Mouse (Mus musculus) ES-E14 (cell line): Measurements from ENCODE around the gene Pole2.

Experiments
- CHD2 ChIP-seq: IDR thresholded peaks from 2 replicates; pipeline ENCODE4 v1.6.1; 2014; ENCODE audit warnings: mild to moderate bottlenecking, low read depth, low read length, inconsistent platforms
- HCFC1 ChIP-seq: IDR thresholded peaks from 2 replicates; pipeline ENCODE4 v1.6.1; 2012; ENCODE audit warnings: low read length, inconsistent platforms, borderline replicate concordance; ENCODE audit not compliant: insufficient read depth
- MAFK ChIP-seq: IDR thresholded peaks from 2 replicates; pipeline ENCODE4 v1.6.1; 2014; ENCODE audit warnings: mild to moderate bottlenecking, low read depth, low read length, inconsistent platforms; ENCODE audit not compliant: insufficient read depth
- ZC3H11A ChIP-seq: IDR thresholded peaks from 2 replicates; pipeline ENCODE4 v1.6.1; 2012; ENCODE audit warnings: low read depth, mild to moderate bottlenecking, inconsistent platforms, low read length, borderline replicate concordance
- ZNF384 ChIP-seq: IDR thresholded peaks from 2 replicates; pipeline ENCODE4 v1.6.1; 2012; ENCODE audit warnings: low read depth, low read length, inconsistent platforms

DNA sequence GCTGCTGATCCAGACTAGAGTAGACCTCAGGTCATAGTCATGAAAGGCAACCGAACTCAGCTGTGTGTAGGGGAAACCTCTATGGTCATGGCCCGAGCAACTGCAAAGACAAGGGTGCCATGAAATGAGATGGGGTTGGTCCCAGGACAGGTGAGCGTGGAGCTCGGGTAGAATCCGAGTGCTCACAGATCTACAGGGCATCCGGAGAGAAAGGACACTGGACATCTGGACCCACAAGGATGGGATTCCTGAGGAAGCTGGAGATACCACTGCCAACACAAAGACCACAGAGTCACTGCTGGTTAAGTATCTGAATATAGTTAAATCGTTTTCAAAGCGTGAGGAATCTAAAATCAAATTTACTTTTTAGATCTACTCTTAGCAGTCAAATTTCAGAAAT is 20.6 kb downstream of the Pole2 start:
- TF ChIP-seq CHD2 (no peak), MAFK (no peak), HCFC1 (no peak), ZNF384 (no peak), ZC3H11A (no peak)
